Mouse (Mus musculus) ovary, adult 18-20 months (tissue): ENCODE data around the gene Nxph4.

Source experiments
- DNase-seq: peaks from one replicate; pipeline ENCODE4 v3.0.0; 2022; ENCODE audit warnings: low spot score, mixed read lengths

Nxph4 gene

GRCm38 (mm10) chr10:127534036-127534928 is at the start of gene Nxph4:
Nxph4 (minus strand) TSS chr10:127534559.
- no peak for DNase-seq

DNA sequence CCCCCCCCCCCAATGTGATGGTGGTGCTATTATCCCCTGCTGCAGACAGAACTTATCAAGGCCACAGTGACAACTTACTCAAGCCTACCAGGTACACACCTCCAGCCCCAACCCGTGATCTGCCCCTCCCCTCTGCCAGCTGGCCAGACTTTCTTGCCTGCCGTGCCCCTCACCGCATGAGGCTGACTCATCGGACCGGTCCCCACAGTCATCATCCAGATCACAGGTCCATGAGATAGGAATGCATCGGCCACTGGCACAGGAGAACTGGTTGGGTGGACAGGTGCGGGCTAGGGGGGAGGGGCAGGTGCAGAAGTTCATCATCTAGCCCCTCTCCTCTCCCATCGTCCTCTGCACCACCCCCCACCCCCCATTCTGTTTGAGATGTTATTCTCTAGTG is 49.3 kb upstream of the Nxph4 start:
- DNase-seq, result no peak

DNA sequence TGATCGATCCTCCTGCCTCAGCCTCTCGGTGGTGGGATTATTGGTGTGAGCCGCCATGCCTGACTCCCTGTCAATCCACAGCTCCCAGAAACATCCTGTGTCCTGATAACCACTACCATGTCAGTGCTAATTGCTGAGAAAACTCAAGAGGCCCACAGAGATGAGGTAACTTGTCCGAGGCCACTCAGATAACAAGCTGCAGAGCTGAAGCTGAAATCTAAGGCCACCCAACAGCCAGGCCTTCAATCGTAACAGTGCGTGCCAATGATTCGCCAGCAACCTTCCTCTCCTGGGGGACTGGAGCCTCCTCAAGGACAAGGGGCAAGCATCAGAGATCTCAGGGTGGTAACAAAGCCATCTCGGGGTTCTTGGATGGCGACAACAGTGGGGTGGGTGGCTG is 46.9 kb upstream of the Nxph4 start:
- peak; percentile 65 for DNase-seq

DNA sequence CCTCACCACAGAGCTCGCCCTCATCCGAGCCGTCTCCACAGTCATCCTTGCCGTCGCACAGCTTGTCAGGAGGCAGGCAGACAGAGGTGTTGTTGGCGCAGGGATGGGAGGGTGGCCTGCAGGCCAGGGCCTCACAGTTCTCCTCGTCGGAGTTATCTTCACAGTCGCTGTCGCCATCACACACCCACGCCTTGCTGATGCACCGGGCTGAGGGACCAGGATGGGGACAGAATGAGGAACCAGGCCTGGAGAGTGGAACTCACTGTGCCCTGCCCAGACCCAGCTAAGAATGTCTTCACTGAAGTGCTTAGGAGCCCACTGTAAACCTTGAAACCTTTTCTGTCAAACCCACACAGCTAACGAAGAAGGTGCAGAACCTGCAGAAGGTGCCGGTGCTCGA is 43.6 kb upstream of the Nxph4 start:
- no peak for DNase-seq

GRCm38 (mm10) chr10:127577156-127577555 is 42.8 kb upstream of the Nxph4 start:
- DNase-seq, result no peak

GRCm38 (mm10) chr10:127576381-127576961 is 42.1 kb upstream of the Nxph4 start:
- peak; percentile 62 for DNase-seq

DNA sequence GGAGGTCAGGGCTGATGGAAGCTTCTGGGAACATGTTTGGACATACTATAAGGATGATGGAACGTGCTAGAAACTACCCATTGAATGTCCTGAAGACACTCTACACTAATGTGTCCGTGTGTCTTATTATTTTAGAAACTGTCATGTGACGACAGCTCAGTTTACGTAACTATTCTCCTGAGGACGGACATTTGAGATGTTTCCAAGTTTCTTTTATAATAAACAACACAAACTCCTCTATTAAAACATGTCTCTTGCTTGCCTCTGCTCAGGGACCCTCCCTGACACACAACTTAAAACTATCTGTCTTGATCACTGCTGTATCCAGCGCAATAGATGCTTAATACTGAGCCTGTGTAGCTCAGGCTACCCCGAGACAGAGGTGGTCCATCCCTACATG is 41.4 kb upstream of the Nxph4 start:
- no peak for DNase-seq

GRCm38 (mm10) chr10:127572281-127572680 is 37.9 kb upstream of the Nxph4 start:
- DNase-seq, result no peak

- DNase-seq, result no peak
Observed at GRCm38 (mm10) chr10:127570937-127571641, 36.7 kb upstream of the Nxph4 start.

DNA sequence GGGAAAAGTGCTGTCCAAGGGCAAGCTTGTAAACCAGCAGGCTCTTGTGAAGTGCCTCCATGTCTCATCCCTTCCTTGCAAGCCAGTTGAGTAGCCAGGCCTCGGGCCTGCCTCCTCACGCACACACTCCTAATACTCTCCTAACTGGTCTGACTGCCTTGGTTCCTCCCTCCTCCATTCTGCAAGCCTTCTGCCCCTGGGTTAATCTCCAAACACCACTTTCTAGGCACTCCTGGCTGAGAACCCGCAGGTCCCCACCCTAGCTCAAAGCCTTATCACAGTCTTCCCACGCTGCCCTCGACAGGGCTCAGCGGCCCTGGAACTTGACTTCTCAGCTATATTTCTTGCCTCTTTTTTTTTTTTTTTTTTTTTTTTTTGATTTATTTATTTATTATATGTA is 36.0 kb upstream of the Nxph4 start:
- DNase-seq, result no peak

DNA sequence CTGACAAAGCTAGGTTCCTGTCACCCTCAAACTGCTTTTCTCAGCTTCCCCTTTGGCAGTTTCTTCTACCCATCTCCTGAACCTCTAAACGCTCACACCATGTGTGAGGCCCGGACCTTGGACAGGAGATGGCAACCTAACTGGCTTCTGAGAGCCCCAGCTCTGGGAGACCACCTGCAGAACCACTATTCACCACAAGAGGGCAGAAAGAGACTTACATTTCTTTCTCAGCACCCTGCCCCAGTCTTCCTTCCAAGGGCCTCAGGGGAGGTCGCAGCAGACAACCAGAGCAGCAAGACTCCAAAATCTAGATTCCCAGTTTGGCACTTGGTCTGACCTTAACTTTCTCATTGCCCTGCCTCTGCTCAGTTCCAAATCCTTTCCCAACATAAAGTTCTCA is 35.1 kb upstream of the Nxph4 start:
- peak; percentile 60 for DNase-seq

DNA sequence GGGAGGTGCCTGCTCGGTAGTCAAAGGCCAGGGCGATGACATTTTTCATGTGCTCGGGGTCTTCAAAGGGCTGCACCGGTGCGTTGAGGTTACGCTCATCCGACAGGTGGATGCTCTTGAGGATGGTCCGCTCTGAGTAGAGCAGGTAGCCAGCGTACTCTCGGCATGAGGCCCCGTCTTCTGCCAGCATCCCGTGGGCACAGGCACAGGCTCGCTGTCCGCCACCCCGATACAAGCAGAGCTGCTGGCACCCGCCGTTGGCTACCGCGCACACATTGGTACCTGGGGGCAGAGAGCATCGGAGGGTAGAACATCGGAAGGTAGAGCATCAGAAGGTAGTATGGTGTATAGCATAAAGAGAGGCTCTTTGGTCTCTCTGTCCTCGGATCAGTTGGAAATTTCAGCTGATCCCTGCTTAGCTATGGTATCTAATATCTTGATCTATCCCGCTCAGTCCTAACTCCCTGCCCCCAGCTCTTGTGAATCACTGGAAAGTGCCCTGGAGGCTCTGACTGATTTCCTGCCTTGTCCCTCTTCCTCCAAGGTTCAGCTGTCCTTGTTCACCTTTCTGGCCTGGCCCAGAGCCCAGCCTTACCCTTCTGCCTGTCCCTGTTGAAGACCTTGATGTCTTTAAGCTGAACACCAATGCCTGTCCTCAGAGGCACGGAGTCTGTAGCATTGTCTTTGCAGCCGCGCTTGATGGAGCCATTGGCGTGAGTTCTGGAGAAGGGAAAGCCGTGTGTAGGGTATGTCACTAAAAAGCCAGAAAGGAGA is 32.4 kb upstream of the Nxph4 start:
- no peak for DNase-seq

- no peak for DNase-seq
Observed at GRCm38 (mm10) chr10:127564301-127564700, 29.9 kb upstream of the Nxph4 start.

DNA sequence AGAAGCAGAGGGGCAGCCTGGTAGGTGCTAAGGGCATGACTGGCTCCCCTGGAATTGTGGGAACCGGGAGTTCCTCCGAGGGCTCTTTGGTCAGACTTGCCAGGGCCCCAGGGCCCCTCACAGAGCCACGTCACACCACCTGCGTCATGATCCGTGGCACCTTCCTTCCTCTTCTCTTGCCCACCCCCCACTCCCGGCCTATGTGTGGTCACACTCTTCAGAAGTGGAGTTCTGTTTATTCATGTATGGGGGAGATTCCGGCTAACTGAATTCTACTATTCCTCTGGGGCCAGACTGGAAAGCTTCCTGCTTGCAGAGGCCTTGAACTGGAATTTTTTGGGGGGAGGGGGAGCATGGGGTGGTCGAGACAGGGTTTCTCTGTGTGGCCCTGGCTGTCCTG is 29.5 kb upstream of the Nxph4 start:
- no peak for DNase-seq

DNA sequence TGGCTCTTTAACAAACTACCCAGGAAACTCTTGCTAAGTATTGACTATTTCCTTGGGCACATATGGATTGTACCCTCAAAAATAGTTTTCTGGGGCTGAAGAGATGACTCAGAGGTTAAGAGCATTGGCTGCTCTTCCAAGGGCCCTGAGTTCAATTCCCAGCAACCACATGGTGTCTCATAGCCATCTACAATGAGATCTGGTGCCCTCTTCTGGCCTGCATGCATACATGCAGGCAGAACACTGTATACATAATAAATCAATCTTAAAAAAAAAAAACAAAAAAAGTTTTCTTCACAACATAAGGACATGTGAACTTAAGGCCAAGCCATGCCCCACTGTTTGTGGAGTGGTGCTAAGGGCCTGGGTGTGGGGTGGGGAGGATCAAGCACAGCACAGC is 26.8 kb upstream of the Nxph4 start:
- DNase-seq, result no peak

DNA sequence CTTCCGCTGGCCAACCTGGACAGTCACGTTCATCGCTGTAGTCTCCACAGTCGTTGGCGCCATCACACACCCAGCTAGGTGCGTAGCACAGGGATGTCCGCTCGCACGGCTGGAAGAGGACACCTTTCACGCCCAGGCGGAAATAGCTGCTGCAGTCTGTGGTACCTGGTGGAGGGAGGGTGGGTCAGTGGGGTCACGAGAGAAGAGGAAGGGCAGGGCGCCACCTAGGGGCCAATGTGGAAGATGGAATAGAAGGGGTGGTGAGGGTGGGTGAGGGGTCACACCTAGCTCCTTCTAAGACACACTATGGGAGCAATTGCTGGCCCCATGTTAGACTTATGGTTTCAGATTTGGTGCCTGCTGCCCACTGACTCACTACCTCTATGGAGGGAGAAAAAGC is 23.0 kb upstream of the Nxph4 start:
- no peak for DNase-seq

GRCm38 (mm10) chr10:127555703-127556102 is 21.3 kb upstream of the Nxph4 start:
- no peak for DNase-seq

DNA sequence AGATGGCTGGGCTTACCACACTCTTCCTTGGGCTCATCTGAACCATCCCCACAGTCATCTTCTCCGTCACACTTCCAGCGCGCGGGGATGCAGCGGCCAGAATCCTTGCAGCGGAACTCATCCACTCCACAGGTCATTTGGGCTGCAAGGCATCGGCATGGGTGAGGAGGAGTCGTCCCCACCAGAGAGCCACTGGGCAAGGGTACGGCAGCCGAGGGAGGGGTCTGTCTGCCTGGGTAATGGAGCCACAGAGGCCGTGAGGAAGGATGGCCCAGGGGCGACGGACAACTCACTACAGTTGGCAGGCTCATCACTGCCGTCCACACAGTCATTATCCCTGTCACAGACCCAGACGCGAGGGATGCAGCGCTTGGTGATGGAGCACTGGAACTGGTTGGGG is 15.5 kb upstream of the Nxph4 start:
- DNase-seq, result no peak

DNA sequence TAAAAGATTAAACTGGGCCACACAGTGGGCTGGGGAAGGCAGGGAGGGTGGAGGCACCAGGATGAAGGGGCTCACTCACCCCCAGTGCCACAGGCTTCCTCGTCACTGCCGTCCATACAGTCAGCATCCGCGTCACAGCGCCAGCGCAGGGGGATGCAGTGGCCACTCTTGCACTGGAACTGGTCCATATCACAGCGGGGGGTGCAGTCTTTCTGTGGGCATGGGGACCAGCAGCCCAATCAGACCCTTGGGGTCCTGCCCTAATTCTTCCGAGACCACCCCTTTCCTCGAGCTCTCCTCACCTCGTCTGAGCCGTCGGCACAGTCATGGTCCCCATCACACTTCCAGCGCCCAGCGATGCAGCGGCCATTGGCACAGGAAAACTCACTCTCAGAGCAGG is 13.9 kb upstream of the Nxph4 start:
- DNase-seq, result no peak

GRCm38 (mm10) chr10:127546505-127546904 is 12.1 kb upstream of the Nxph4 start:
- DNase-seq, result no peak

GRCm38 (mm10) chr10:127544375-127544774 is 10.0 kb upstream of the Nxph4 start:
- DNase-seq, result no peak

DNA sequence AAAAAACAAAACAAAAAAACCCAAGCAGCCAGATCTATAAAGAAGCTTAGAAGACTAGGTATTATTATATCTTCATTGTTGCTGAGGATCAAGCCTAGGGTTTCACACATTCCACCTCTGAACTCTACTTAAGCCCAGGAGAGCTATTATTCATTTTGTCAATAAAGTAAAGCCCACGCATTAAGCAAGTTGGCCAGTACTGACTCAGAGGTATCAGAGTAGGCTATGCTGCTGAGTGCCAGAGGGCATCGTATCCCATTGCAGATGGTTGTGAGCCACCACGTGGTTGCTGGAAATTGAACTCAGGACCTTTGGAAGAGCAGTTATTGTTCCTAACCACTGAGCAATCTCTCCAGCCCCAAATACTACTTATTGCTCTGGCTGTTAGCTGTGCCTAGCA is 9.6 kb upstream of the Nxph4 start:
- DNase-seq, result no peak
